Mouse (Mus musculus) lung, postnatal 25 days (tissue): ENCODE measurements at regions not wholly inside any gene's neighbourhood (a gene's known extent, or its start where the extent isn't known, plus 50 kb on each side); places are given as distances from the start of the nearest gene placed in this dataset.
A peak's percentile ranks its signal among the peaks of the same experiment; 100 is the strongest.
"Not testable (repeated sequence)": the region's sequence is repeated elsewhere in the genome, so short reads cannot be mapped to it uniquely, and the experiment has no call there.

ENCODE experiments used
- DNase-seq: peaks from one replicate; pipeline ENCODE4 v3.0.0; 2022; ENCODE audit warnings: low spot score

DNA sequence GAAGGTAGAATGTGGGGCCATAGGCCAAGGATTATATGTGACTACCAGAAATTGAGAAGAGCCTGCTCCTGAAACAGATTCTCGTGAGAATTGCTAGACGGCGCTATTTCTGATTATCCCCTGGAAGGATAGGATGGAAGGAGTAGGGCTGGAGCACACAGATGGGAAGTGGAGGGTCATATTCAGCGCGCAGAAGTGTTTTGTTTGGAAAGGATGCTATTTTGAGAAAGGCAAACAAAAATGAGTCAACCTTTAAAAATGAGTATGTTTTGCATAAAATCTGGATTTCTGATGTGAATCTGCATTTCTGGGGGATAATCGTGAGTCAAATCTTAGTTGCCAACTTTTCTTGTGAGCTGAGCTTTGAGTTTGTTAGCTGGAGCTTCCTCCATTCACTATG lies 58.1 kb upstream of the Fshb start:
- no peak for DNase-seq

DNA sequence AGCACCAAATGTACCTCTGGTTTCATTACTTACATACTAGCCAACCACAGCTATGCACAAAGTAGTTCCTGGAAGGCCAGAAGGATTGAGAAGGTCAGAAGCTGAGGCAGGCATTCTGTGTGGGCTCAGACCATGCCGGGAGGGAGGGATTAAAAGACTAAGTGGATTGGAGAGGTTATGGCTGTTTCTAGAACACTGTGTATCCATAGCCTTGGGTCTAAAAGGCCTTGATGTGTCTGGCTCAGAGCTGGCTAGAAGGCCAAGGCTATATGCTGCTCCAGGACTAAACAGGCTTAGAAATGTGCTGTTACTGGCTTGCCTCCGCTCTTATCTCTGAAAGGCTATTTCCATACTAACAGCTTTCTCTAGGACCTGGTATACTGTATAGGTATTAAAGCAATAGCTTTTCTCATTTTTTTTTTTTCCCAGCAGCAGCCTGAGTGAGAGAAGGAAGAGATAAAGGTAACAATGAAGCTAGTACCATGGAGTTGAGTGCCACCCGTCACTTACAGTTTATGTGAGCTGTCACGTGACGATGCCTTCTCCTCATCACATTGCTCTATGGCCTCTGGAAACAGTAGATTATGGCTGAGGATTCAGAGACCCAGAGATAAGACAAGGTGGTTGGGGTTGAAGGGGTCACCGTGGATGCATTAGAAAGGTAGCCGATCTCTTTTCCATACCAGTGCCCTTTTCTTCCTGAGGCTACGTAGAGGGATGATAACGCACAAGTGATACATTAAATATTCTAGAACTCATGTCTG lies 59.4 kb upstream of the Fshb start:
- DNase-seq: no peak

DNA sequence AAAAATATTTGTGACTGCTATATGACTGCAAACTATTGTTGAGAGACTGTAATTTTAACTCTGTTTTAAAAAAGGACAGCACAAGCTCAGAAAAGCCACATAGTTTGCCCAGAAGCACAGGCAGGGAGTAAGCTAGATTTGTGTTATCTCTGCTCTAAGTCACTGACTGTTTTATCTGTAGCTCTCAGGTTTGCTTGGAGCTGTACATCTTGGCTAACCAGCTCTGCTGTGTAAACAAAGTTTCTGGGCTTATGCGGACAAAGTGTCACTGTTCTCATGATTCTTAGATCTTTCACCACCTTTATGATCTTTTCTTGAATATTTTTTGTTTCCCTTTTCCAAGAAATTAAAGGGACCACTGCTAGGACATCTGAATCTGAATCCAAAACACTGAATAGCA lies 60.2 kb upstream of the Fshb start:
- no peak for DNase-seq

DNA sequence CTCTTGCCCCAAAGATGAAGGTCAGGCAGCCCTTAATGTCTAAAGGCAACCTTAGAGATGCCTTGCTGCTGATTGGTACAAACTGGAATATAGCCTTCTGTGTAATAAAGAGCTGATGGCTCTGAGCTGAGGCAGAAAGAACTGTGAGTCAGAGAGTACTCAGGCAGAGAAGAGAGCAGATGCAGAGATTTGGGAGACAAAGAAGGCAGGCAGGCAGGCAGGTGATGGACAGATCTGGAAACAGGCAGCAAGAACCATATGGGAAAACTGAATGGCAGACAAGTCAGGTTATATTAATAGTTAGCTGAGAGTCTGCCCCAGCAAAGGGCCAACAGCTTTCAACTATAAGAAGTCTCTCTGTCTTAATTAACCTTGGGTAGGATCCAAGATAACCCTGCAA lies 73.7 kb upstream of the Fshb start:
- no peak for DNase-seq

DNA sequence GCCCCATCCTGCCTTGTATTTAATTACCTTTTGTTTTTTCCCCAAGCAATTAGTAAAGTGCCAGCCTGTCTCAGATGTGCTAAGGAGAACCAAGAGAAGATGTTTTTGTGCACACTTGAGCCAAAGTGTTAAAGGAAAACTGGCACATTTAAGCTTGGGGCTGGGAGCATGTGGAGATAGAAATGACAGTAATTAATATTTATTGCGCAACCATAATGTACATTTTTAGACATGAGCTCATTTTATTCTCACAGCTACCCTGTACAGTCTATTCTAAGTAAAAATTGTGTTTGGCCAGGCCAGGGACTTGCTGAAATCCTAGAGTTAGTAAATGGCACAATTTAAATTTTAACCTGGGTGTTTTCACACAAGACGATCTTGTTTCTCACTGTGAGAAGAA lies 89.9 kb upstream of the Fshb start:
- no peak for DNase-seq

DNA sequence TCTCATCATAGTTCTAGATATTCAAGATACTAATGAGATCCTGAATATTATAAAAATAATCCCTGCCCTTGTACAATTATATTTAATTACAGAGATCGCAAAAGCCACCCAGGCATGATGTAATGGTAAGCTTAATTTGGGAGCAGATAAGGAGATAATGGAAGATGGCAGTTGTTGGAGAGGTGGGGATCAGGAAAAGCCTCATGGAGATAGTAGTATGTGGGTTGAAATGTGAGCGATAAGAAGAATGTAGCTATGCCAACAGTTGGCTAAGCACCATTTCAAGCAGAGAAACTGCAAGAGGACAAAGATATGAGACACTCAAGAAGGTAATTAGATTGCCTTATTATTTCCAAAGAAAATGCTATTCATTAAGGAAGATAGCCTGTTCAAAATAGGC lies 90.4 kb upstream of the Fshb start:
- DNase-seq: no peak

DNA sequence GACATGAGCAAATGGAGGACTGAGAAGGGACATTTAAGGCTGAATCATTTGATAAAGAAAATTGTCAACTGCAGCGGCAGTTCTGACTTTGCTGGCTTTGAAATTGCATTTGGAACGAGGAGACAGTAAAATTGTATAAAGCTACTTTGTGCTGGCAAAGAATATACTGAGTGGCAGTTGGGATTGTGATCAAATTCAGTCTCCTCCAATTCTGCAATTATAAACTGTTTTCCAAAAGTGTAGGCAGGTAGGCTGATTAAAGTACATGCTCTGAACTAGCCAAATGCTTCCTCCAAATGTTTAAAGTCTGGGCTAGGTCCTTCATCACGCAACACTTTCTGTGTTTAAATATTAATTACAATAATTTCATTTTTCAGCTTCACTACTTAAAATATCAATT lies 90.9 kb upstream of the Fshb start:
- DNase-seq: no peak

DNA sequence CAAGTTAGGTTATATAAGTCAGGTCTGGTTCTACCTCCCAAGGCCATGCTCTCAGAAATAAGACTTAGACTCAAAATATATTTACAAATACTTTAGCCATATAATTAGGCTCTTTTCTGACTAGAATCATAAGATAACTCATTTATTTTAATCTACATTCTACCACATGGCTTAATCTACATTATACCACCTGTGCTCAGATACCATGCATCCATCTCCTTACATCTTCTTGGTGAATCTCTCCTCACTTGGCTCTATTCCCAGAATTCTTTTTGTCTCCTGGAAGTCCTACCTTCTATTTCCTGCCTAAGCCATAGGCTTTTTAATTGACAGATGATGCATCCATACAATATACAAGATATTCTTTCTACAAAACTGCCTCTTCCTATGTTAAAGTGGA lies 92.4 kb upstream of the Fshb start:
- no peak for DNase-seq

DNA sequence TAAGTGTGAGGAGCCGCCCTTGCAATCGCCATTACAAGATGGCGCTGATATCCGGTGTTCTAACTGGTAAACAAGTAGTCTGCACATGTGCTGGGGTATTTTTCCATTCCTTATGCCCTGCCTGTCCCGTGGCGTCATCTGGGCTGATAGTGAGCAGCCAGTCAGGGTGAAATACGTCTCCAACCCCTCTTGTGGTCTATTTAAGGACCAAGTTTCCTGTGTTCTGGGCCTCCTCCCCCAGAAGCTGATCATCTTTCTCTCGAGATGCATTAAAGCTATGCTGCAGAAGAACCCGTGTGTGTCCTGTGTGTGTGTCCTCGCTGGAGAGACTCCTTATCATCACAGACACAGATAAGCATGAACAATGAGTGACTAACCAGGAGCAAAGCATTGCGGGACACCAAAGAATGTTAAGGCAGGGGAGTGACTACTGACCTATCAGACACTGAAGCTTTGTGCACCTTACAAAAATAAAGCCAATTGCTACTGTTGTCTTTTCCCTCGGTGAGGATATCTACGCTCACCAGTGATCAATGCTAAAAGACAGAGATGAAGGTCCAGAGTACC lies 99.5 kb upstream of the Fshb start:
- DNase-seq: not testable (repeated sequence)

DNA sequence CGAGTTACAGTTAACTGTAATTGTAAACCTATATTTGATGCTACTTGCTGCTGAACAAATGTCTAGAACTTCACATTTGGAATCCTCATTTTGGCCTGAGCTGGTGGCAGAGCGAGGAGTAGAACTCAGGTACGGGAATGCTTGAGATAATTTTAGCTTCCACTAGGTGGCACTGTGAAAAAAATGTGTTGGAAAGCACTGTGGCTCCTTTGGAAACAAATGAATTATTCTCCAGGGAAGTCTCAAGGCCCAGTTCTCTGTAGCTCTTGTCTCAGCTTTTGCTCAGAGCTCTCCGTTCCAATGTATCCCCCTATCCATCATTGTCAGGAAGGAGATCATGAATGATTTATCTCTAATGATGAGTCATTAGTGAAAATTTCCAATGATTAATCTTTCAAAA lies 114.7 kb upstream of the Kcna4 start:
- peak; percentile 1 for DNase-seq

DNA sequence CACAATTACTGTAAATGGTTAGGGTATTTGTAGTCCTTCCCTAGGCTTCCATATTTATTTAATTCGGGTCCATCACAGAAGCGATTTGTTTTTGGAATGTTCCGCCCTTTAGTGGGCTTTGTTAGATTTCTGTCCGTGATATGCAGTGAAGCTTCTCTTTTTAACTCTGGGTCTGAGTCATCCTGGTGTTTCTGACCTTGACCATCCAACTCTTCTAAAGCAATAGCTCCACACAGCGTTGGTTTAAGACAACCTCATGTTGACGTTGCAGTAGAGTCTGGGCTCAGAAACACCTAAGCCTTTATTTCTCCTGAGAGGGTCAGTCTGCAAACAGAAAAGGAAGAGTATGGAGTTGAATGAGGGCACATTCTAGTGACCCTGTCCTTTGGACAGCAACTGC lies 107.4 kb upstream of the Kcna4 start:
- DNase-seq: no peak

DNA sequence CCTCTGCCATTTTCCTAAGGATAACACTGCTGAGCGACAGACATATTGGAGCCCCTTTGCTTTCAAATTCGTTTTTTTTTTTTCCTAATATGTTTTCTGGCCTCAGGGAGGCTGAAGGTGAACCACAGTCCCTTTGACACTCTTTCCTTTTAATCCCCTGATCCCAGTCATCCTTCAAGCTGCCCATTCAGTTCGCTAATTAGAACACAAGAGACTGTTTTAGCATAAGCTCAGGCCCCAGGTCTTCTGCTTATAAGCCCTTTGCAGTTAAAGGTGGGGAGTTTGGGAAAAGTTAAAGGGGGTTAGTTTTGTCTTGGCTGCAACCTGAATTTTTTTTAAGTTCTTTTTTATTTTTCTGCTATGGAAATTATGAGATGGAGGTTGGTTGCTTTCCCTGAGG lies 105.6 kb upstream of the Kcna4 start:
- no peak for DNase-seq

DNA sequence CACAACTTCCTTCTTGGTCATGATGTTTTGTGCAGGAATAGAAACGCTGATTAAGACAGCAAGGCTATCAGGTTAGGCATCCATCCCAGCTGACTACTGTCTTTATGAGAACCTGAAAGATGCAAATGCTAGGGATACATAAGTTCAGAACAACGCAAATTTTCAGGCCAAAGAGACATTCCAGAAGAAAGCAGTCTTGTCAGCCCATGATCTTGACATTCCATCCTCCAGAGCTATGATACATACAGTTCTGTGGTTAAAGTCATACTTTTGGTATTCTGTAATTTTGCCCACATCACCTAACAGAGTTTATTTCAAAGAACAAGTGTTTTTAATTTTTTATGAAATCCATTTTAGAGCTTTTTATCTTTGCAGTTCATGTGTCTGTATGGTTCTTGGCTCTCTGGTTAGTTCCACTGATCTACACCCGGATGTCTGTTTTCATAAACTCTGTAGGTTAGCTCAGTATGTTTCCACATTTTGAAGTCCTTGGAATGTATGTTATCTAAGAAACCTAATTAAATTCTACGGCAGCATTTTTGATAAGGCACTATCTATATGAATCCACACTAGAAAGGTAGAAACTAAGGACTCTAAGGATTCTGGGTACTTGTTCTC lies 88.5 kb upstream of the Kcna4 start:
- DNase-seq: no peak

DNA sequence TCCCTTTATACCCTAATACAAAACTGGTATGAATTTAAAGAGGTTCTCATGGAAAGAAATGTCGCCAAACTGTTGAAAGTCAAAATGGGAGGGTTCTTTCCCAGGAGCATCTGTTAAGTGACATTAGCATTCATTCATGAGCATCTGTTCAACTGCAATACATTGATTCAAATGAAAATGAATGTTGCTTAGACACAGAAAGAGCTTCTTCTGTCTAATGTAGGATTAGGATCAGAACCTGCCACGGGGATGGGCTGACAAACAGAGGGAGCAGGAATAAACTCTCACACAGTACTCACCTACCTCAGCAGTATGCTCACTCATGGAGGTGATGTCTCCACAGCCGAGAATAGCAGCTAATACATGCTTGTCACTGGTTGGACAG lies 88.0 kb upstream of the Kcna4 start:
- DNase-seq: no peak

DNA sequence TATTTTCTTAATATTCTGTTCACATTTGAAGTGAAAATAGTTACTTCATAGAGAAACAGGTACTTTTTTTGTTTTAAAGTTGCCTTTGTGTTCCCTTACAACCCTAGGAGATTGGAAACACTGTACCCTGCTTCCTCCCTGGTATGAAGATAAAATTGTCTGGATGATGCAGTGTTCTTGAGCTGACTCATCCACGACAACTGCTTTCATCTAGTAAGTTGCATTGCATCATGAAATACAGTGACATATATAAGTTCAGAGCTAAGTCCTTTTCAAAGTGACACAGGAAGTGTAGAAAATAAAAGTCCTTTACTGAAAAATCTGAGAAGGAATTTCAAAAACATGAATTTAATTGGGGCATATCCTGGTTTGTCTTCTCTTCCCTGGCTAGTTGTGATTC lies 68.9 kb upstream of the Kcna4 start:
- DNase-seq: no peak

DNA sequence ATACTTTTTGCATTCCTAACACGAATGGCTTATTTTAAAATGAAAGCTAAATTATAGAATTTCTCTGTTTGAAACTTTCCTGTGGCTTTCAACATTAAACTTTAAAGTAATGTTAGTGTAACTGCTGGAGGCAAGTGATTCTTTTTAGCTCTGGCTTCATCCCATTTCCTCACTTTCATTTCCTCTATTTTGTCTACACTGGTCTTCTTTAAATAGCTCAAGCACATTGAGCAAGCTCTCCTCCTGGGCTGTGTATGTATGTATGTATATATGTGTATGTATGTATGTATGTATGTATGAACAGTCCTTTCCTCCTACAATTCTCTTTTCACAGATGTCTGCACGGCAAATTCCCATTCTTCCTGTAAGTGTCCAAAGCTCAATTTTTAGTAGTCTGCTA lies 65.8 kb upstream of the Kcna4 start:
- DNase-seq: no peak

DNA sequence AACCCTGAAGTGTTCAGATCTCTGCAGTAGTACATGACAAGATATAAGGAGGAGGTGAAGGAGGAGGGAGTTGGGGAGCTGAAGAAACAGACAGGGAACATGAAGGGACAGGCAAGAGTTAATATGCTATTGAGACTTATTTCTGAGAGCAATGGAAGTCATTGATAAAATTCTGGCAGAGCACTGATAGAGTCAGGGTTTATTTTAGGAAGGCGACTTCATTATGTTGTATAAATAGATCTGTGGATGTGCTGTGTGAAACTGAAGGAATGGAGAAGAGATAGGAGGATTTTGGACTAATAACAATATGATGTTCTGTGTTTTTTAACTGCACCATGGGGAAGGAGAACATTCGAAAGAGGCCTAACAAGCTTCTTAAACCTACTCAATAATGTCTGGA lies 63.0 kb upstream of the Kcna4 start:
- no peak for DNase-seq

DNA sequence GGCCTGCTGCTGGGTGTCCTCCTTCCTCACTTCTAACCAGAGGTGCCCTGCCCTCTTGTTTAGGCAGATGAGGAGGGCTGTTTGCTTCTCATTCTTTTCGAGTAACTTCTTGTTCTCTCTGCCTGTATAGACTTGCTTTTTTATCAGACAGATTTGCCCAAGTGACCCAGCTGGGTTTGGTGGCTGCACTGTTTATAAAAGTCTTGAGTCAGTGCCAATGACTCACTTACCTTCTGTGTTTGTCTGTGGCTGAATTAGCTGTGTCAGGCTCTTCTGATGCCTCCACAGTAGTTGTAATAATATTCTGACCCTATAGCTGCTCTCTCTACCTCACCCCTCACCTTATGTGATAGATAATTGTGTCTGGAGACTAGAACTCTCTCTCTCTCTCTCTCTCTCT lies 62.2 kb upstream of the Kcna4 start:
- no peak for DNase-seq

DNA sequence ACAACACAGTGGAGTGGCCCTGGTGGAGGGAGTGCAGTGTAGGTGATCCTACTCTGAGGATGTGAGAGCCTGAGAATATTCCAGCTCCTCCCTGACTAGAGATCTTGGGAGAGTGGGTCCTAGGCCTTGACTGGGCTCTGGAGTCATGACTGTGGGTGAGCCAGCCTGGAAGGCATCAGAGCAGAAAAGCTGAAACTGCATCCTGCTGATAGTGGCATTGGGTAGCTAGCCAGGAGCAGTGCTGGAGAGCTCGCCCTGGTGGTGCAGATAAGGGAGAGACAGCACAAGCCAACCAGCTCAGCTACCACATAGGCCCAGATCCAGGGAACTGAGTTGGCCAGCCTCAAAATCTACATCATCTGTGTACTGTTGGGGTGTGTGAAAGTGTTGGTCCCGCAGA lies 58.8 kb upstream of the Kcna4 start:
- no peak for DNase-seq

DNA sequence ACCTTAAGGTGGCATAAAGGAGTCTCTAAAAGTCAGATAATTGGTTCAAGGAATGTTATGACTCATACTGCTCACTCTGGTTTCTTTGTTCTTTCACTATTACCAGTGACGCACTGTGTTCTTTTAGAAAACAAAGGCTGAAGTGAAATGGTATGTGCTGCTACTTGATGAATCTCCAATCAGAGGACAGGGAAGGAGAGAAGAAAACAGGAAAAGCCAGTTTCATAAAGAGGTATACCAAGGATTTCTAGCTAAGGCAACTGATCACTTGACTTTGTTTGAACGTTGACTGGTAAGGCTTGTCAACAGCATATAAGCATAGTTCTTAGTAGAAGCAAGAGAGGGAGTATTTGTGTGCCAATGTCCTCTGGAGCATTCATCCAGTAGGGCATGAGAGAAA lies 57.6 kb upstream of the Kcna4 start:
- no peak for DNase-seq
